Mouse (Mus musculus): ENCODE results near the gene Eps15l1.

Gene Eps15l1

GRCm38 (mm10) chr8:72291104-72291503 is 130.2 kb downstream of the Eps15l1 start:
- DNase-seq (ENCODE audit: low spot score in 2 of 2) = no peak

All from spleen, postnatal 36 days (tissue).